Mouse (Mus musculus): ENCODE measurements around the gene Gm3646.
A peak's percentile ranks its signal among the peaks of the same experiment; 100 is the strongest.

The Gm3646 gene

DNA sequence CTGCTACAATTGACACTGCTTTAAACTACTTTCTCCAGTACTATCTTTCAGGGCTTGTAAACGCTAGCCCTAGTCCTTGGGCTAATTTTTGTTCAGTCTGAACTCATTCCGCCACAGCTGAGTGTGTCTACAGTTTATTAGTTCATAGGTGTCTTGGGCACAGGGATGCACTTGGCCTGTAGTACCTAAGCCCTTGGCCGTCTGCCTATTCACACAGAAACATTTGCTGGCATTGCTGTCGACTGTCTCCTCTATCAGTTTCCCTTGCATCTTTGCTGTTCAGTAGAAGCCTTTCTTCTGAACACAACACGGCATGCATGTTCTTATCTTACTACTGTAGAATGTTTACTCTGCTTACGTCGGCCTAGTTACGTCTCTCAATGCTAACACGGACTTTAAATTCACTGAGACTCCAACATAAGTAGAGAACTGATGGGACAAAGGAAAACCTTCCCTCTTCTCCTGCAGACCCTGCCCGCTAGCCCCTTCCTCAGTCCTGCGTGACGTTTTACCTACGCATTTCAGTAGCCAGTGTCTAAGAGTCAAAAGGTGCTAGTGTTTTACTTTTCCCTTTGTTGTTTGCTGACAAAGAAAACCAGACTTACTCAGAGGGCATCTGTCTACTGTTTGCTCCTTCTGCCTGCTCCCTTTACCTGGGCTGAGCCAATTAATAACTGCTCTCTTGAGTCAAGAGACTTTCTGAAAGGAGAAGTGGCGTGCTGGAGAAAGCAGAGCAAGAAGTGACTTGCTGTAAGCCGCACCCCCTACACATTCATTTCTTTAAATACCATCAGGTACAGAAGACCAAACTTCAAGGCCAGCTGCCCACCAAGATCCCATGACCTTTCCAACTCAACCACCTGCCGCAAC is 25.8 kb downstream of the Gm3646 start:
- DNase-seq (ENCODE audit: low spot score in 2 of 2): no peak

DNA sequence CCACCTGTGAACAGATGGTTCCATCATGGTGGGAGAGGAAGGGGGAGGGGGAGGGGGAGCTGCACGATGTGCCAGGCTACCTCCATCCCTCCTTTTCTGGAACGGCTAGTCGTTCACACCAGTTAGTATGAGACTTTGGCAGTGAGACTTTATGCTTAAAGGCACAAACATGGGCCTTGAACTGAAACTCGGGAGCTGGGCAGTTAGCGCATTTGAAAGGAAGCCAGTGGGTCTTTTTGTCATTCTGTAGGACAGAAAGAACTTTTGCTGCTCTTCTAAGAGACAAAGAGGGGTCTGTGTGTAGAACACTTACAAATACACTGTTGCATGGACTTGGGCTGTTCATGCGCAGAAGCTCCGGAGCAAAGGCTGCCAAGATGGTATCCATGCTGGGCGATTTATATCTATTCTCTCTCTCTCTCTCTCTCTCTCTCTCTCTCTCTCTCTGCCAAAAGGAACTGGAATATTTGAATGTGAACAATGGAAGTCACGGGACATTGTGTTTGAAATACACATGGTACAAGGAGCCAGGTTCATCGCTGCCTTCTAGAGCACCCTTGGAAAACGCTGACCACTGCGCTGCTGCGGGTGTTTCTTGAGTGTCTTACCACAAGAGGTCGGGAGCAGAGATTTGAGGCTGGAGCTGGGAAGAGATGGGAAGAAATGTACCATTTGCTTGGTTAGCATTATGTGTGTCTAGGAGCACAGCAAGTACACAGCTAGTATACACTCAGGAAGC is 31.0 kb downstream of the Gm3646 start:
- DNase-seq (ENCODE audit: low spot score in 2 of 2): no peak

DNA sequence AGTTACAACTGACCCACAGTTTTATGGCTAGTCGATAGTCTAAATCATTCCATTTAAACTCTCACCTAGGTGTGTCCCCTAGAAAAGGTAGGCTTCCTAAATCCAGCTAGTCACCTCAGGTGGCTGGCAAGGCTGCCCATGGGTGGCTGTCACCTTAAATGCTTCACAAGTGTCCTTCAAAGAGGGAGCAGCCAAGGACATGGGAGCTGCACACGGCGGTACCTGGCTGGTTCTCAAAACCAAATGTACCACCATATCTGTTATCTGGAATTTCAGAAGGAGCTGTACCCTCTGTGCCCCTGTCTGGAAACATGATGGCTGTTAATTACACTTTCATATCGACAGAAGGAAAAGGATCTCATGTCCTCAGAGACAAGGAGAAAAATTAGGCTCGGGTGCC is 31.6 kb downstream of the Gm3646 start:
- DNase-seq (ENCODE audit: low spot score in 2 of 2): no peak

DNA sequence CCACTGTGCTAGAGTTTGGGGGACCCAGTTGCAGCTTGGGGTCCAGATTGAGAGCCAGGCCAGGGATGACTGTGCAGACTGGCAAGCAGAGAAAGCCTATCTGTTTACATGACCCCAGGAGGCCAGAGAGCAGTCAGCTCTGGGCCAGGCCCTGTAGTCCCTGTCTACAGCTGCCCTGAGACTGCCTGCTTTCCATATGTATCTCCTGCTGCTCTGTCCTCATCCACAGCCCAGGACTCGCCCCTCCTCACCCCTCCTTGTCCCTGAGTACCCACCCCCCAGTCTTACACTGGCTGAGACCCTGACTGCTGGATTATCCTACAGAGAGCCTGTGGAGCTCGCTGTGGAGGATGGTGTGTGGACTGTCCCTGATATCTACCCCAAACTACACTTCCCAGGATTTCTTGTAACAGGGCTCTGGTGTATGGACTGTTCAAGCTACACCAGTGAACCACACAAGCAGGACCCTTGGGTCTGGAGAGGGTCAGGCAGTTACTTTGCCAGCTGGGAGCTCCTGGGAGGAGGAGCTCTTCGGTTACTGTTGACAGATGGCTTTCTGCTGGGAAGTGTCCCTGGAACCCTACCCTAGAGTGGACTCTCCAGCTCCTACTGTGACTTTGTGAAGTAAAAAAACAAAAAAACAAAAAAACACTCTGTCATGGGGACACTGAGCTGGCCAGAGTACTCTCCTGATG is 32.6 kb downstream of the Gm3646 start:
- DNase-seq (ENCODE audit: low spot score in 2 of 2): no peak

DNA sequence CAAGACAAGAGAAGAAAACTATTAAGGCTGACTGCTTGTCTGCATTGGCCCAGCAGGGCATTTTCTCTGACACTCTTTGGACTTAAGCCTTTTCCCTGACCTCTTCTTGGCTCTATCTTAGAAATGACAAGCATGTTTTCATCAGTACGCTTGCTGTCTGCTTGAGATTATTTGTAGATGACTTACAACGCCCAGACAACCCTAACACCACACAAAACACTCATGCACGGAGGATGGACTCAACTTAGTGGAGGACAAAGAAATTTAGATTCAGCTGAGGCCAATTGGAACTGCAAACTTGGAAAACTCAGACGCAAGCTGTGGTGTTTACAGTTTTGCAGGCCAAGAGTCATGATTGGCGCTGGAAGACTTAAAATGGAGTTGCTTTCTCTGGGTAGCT is 34.7 kb downstream of the Gm3646 start:
- DNase-seq (ENCODE audit: low spot score in 2 of 2): no peak

DNA sequence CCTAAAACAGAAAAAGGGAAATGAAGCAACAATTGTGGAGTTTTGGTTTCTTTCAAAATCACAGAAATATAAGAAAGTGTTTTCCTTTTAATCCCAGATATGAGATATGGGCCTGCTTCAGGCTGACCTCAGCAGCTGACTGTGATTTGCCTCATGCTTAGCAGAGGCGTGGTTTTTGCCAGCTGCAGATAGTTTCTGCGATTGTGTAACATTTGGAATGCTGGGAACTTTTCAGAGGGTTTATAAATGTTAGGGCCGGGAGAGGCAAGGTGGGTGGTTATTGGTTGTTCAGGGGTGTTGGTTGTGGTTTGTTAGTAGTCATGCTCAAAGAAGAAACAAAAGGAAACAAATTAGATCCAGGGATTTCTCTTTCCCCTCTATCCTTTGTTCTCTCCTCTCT is 37.1 kb downstream of the Gm3646 start:
- no peak for DNase-seq (ENCODE audit: low spot score in 2 of 2)

DNA sequence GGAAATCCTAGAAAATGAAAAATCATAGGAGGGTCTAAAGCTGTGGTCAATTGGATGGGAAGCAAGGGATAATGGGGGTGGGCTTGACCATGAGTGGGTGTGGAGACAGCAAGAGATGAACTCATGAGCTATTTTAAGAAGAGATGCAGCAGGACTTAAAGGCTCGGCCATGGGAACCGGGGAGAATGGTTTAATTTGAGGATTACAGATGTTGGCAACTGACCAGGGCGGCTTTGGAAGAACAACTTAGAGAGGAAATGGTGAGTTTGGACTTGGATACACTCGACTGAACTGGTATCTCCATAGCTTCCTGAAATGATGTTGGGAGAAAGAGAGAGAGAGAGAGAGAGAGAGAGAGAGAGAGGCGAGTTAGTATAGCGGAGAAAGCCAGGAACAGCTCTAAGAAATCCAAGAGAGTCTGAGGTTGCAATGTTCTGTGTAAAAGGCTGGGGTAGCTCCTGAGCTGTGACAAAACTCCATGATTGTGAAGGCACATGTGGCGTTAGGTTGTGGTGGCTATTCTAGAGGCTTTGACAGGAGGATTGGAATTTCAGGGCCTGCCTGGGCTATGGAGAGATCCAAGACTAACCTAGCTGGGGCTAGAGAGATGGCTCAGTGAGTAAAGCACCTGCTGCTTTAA is 39.2 kb downstream of the Gm3646 start:
- DNase-seq (ENCODE audit: low spot score in 2 of 2): no peak

DNA sequence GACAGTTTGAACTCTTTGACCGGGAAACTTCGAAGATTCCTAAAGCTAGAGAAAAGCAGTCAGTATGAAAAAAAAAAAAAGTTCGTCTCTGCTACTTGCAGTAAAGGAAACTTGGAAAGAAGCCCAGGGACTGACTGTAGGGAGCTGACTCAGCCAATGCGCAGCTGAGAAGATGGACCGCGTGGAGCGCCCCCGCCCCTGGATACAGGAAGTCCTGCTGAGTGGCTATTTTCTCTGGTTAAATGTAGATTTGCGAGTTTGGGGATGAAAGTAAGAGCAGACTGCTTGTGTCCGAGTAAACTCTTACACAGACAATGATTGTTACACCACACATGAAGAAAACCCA is 43.1 kb downstream of the Gm3646 start:
- peak; percentile 51 to 67 for DNase-seq (ENCODE audit: low spot score in 2 of 2)

DNA sequence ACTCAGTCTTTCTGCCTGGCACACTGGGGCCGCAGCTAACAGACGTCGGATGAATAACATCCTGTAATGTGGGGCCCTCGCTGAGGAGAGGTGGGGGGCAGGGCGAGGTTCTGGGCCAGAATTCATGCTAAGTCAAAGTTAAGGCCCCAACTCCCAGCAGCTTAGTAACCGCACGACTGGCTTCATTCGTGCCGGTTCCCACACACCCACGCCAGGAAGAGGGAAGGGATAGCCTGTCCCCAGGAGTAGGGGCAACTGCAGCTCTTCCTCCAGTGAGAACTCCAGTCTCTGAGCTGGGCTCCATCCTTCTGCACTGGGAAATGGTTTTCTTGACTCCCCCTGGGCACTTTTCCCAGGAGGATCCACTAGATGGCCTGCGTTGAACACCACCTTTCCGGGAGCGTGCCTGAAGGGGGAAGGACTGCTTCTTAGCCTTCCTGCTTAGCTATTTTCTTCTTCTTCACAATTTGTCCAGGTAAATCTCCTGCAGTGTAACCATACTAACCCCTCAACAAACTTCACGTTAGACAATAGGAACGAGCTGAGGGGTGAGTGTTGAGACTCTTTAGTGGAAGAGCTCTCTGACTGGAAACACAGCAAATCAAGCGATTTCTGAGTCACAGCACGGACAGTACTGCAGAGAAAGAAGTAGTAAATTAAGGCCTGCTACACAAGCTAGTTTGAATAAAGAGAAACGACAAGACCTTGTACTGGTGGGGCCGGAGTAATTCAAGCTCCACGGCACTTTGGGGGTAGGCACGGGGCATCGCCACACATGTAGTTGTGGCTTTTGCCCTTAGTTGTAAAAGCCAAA is 43.7 kb downstream of the Gm3646 start:
- DNase-seq (ENCODE audit: low spot score in 2 of 2): peak; percentile 19 to 44

DNA sequence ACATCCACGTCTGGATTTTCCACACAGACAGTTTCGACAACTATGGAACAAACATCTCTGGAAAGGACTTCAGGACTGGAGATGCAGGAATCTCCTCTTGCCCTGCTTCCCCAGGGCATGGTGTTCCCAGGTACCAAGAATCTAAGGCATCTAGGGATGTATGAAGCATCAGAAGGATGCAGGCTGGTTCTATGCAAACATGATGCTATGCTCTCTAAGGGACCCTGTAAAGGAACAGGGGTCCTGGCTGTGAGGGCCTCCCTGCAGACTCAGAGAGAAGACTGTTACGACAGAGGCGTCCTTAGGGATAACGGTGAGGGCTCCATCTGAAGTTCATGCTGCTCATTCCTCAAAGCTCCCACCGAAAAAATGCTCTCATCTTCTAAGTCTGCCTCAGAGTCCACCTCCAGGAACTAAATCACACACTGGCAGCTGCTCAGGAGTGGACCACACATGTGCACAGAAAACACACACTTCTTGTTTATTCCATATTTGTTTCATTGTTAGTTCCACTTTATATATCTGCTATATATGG is 44.9 kb downstream of the Gm3646 start:
- no peak for DNase-seq (ENCODE audit: low spot score in 2 of 2)

DNA sequence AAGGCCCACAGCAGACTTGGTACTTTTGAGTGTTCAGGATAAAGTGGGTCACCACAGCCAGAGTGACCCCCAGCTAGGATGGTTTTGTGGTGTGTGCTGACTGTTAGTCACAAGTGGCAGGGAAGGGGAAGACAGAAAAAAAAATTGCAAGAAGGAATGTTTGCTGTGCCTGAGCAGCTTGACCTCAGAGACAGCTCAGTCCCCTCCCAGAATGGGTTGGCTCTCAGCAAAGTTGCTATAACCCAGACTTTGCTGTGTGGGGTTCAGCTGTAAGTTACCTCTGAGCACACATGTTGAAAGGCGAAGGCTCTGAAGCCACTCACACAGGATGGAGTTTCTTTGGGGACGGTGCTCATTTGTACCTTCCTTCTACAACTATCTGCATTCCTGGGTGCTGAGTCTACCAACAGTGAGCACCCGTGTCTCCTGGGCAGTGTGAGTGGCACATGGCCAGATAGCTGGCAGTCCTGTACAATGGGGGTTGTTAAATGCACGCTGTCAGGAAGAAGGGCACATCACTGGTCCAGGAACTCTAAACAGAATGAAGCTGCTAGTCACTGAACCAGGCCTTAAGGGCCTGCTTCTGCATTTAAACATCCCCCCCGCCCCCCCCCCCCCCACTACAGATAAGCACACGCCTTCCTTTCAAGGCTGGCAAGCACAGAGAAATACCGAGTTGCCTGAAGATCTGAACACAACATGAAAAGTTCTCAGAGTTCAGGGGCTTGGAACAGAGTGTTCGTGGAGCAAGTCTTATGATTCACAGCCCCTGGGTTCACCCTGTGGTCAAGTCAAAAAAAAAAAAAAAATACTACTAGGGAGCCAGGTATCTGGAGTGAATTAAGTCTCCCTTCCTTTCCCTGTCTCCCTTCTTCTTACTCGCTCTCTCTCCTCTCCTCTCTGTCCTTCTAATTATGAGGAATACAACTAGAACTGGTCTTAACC is 45.6 kb downstream of the Gm3646 start:
- no peak for DNase-seq (ENCODE audit: low spot score in 2 of 2)

DNA sequence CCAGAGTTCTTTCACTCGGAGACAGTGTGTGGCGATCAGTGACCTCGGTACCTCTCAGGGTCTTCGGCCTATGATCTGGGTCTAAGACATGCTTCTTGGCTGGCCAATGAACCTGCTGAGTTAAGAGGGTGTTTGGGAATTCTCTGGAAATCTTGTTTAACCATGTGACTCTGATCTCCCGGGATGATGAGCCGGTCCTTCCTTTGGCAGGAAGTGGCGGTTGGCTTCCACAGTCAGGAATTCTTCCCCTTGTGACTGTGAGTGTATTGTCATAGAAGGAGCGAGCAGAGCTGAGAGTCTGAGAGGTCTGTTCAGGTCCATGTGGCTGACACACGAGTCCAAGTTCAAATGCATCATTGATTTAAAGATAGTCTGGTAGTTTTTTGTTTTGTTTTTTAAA is 46.9 kb downstream of the Gm3646 start:
- DNase-seq (ENCODE audit: low spot score in 2 of 2): no peak

DNA sequence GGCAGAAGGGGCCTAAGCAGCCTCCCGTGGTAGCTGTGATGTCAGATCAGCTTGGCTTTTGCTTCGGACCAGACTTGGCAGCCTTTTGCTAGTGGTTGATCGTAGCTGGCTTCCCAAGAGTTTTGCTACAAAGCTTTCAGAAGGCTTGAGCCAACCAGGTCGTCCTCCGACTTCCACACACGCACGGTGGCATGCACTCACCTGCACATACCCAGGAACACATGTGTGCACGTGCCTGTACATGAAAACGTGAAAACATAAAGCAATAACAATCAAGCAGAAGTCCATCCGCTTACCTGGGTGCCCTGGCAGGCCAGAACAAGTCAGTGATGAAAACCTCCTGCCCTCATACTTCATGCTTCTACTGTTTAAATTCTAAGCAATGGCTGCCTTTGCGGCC is 48.2 kb downstream of the Gm3646 start:
- no peak for DNase-seq (ENCODE audit: low spot score in 2 of 2)

DNA sequence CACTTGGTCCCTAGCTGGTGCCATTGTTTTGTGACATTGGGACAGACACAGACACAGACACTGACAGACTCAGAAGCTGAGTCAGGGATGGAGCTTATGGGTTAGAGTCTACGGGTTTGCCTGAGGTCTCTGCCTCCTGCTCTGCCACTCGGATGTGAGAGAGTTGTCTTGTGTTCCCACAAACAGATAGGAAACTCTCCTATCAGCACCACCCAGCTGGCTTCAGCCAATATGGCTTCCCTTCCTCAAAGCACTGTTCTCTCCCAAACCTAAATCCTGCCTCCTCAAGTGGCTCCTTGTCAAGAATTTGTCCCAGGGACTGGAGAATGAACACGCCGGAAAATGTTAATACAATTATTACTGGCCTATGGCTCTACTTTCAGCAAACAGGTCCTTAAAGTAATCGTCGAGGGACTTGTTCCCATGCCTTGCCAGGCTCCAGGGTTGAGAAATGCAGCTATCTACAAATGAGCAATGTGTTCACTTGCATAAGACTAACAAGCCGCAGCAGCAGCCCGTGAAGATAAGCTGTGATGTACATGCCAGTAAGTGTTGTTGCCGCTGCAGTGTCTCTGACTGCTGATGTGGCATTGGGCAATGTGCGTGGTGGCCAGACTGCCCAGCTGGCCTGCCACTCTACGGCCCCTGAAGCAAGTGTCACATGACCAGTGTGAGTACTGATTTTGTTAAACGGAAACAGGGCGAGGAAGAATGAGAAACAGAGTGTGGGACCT is 50.7 kb downstream of the Gm3646 start:
- DNase-seq (ENCODE audit: low spot score in 2 of 2): no peak

Measured in frontal cortex, postnatal 25 days (tissue).